23 mouse cellular contexts compared by ENCODE assay signal in the genomic region with DNA sequence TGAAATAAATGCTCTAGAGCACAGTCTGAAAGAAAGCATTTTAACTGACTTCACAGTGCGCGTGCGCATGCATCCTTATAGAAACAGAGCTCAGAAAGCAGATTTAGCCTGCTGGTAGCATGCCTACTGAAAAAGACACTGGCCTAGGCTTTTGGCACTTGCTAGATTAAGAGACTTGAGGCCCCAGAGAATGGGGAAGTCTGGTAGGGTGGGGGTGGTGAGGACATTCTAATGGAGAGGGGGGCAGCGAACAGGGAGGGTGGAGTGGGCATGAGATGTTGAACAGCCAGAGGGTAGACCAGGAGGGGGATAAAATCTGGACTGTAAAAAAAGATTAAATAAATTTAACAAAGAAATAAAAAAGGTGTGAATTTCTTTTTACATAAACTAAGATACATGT.
A peak's percentile ranks its signal among the peaks of the same experiment; 100 is the strongest.
DNase-seq lines count a peak whose midpoint lies in the region; ATAC-seq lines count a peak whose summit lies in the region.
"Had no signal": no experiment of that assay in that cellular context is flagged by ENCODE, and none has a peak within 500 bp of the region (broad histone marks: within the 10 kb centered on the region; RNA-seq: fewer than 3 reads in every experiment).

No protein-coding gene starts in this region.

- intact Hi-C loops in left cerebral cortex, postnatal 14 days (cut with DNase I), result no loop called here
- intact Hi-C loops in left cerebral cortex, postnatal 4 days (cut with DNase I), result no loop called here

- ATAC-seq in granulocyte monocyte progenitor cell, adult 5-6 weeks (replicated peaks; ENCODE audit: poor library complexity, severe bottlenecking), result peak; percentile 77
- ATAC-seq: activated CD4-positive, CD25-positive, alpha-beta regulatory T cell, adult 4 months; CD4-positive, CD25-positive, alpha-beta regulatory T cell, adult 4 months; forebrain, embryonic 14.5 days; forebrain, postnatal 0 days; hindbrain, postnatal 0 days; inflammation-experienced regulatory T-cells, adult 6 months had no signal

- DNase-seq in left cerebral cortex, postnatal 14 days (ENCODE audit: low spot score in 2 of 2), result peak; percentile 23 to 25
- no peak for DNase-seq in left cerebral cortex, postnatal 4 days
- peak; percentile 24 for DNase-seq in brain, adult 2 months (ENCODE audit: low read depth, low spot score)
- no peak for DNase-seq in lung, postnatal 25 days (ENCODE audit: low spot score)
- no peak for DNase-seq in ovary, postnatal 14 days (ENCODE audit: low spot score)
- DNase-seq: adrenal gland, adult 8-10 months; adrenal gland, postnatal 25 days; cerebellum, adult 11 months; cerebellum, adult 2 months; cerebellum, adult 9-11 months; cerebellum, postnatal 25 days; forebrain, postnatal 0 days; gastrocnemius, postnatal 10 days; gastrocnemius, postnatal 36 days; heart, adult 18-20 months; heart, postnatal 14 days; heart, postnatal 4 days had no signal

Comparison
In these comparisons a context has a peak if more than half of its experiments do, and no peak if none do; other contexts are left out.
1. DNase-seq: peak in left cerebral cortex, postnatal 14 days (2 of 2) and brain, adult 2 months (single experiment); none in left cerebral cortex, postnatal 4 days (single experiment), lung, postnatal 25 days (single experiment) and ovary, postnatal 14 days (single experiment).